Mouse (Mus musculus) heart, adult 18-20 months (tissue): ENCODE measurements around the gene Tcf20. TPM values are rescaled to one million over a fixed set of nuclear protein-coding genes. Genes with fewer than 3 reads are reported as not detected.

Experiments
- DNase-seq, 2 experiments: peaks; one replicate each; pipeline ENCODE4 v3.0.0; 2021 to 2022; ENCODE audit warnings: mixed read lengths in 1 of 2
- total RNA-seq, 2 experiments: library from RNA; stranded (reverse); gene quantifications; 2 replicates each; pipeline ENCODE4 v1.2.3; 2021

Gene Tcf20
- total RNA-seq, 2 experiments from 2014 or later: 48.2 to 56.6 TPM

GRCm38 (mm10) chr15:82923531-82923930 is 64.1 kb downstream of the Tcf20 start:
- no peak for DNase-seq

- DNase-seq: no peak
Measured at GRCm38 (mm10) chr15:82922755-82923154, 64.9 kb downstream of the Tcf20 start.

- DNase-seq: peak; percentile 72 to 76
Measured at GRCm38 (mm10) chr15:82922052-82922451, 65.6 kb downstream of the Tcf20 start.

- no peak for DNase-seq
Measured at GRCm38 (mm10) chr15:82921559-82921958, 66.1 kb downstream of the Tcf20 start.

GRCm38 (mm10) chr15:82920895-82921515 is 66.7 kb downstream of the Tcf20 start:
- DNase-seq: peak; percentile 64 to 69

- DNase-seq: no peak
Measured at GRCm38 (mm10) chr15:82917965-82918364, 69.7 kb downstream of the Tcf20 start.

- no peak for DNase-seq
Measured at GRCm38 (mm10) chr15:82917207-82917844, 70.3 kb downstream of the Tcf20 start.

GRCm38 (mm10) chr15:82914455-82914854 is 73.2 kb downstream of the Tcf20 start:
- DNase-seq: no peak

GRCm38 (mm10) chr15:82911965-82912337 is 75.7 kb downstream of the Tcf20 start:
- DNase-seq: no peak

- no peak for DNase-seq
Measured at GRCm38 (mm10) chr15:82911001-82911964, 76.4 kb downstream of the Tcf20 start.

- DNase-seq: no peak
Measured at GRCm38 (mm10) chr15:82910596-82910995, 77.1 kb downstream of the Tcf20 start.

GRCm38 (mm10) chr15:82909791-82910190 is 77.9 kb downstream of the Tcf20 start:
- no peak for DNase-seq

GRCm38 (mm10) chr15:82908521-82908920 is 79.2 kb downstream of the Tcf20 start:
- DNase-seq: no peak

GRCm38 (mm10) chr15:82907306-82907705 is 80.4 kb downstream of the Tcf20 start:
- DNase-seq: no peak

- DNase-seq: no peak
Measured at GRCm38 (mm10) chr15:82906574-82907061, 81.1 kb downstream of the Tcf20 start.

- DNase-seq: no peak
Measured at GRCm38 (mm10) chr15:82905431-82906395, 82.0 kb downstream of the Tcf20 start.

- DNase-seq: no peak
Measured at GRCm38 (mm10) chr15:82904526-82904925, 83.1 kb downstream of the Tcf20 start.

- no peak for DNase-seq
Measured at GRCm38 (mm10) chr15:82902521-82902920, 85.2 kb downstream of the Tcf20 start.

- no peak for DNase-seq
Measured at GRCm38 (mm10) chr15:82901306-82901705, 86.4 kb downstream of the Tcf20 start.

GRCm38 (mm10) chr15:82900331-82900730 is 87.3 kb downstream of the Tcf20 start:
- no peak for DNase-seq

- peak; percentile 92 for DNase-seq
Measured at GRCm38 (mm10) chr15:82899676-82900301, 87.9 kb downstream of the Tcf20 start.
